Mouse (Mus musculus) testis, postnatal 10 days (tissue): ENCODE results near the gene Hsd3b5.
"Not testable (repeated sequence)": the region's sequence is repeated elsewhere in the genome, so short reads cannot be mapped to it uniquely, and the experiment has no call there.

ENCODE experiments used
- DNase-seq: peaks from one replicate; pipeline ENCODE4 v3.0.0; 2021; ENCODE audit warnings: low spot score

Gene Hsd3b5

GRCm38 (mm10) chr3:98630152-98630551 is at the start of gene Hsd3b5:
Gene Hsd3b5, minus strand, starts transcription at chr3:98630252.
- DNase-seq: no peak

GRCm38 (mm10) chr3:98635145-98635544 is 5.1 kb upstream of the Hsd3b5 start:
- no peak for DNase-seq

- DNase-seq: no peak
Observed at GRCm38 (mm10) chr3:98629633-98630032, 419 bp downstream of the Hsd3b5 start.

- not testable (repeated sequence) for DNase-seq
Observed at GRCm38 (mm10) chr3:98616786-98617185, 13.3 kb downstream of the Hsd3b5 start.

- DNase-seq: not testable (repeated sequence)
Observed at GRCm38 (mm10) chr3:98616244-98616643, 13.8 kb downstream of the Hsd3b5 start.

- DNase-seq: not testable (repeated sequence)
Observed at GRCm38 (mm10) chr3:98614406-98614927, 15.6 kb downstream of the Hsd3b5 start.

GRCm38 (mm10) chr3:98613963-98614362 is 16.1 kb downstream of the Hsd3b5 start:
- no peak for DNase-seq

GRCm38 (mm10) chr3:98613540-98613939 is 16.5 kb downstream of the Hsd3b5 start:
- not testable (repeated sequence) for DNase-seq

GRCm38 (mm10) chr3:98588707-98589106 is 41.3 kb downstream of the Hsd3b5 start, which contains the start of gene Gm10681:
Gene Gm10681, minus strand, starts transcription at chr3:98588807.
- no peak for DNase-seq

- DNase-seq: no peak
Observed at GRCm38 (mm10) chr3:98587721-98588120, 42.3 kb downstream of the Hsd3b5 start.

GRCm38 (mm10) chr3:98582622-98583021 is 47.4 kb downstream of the Hsd3b5 start:
- not testable (repeated sequence) for DNase-seq

GRCm38 (mm10) chr3:98582202-98582601 is 47.9 kb downstream of the Hsd3b5 start:
- not testable (repeated sequence) for DNase-seq

- peak; percentile 50 for DNase-seq
Observed at GRCm38 (mm10) chr3:98581024-98581423, 49.0 kb downstream of the Hsd3b5 start.
